Mouse (Mus musculus) right cerebral cortex, postnatal 36 days (tissue): ENCODE data around the gene Il34.

Experiments
- DNase-seq, 2 experiments: peaks; one replicate each; pipeline ENCODE4 v3.0.0; 2022; ENCODE audit warnings: low spot score in 2 of 2, mixed read lengths in 1 of 2

Il34 gene

GRCm38 (mm10) chr8:110779924-110780718 lies 25.6 kb downstream of the Il34 start:
- peak in 1 of 2 experiments; percentile 33 for DNase-seq

- no peak for DNase-seq
These were observed 29.4 kb downstream of the Il34 start for GRCm38 (mm10) chr8:110776335-110776734.

DNA sequence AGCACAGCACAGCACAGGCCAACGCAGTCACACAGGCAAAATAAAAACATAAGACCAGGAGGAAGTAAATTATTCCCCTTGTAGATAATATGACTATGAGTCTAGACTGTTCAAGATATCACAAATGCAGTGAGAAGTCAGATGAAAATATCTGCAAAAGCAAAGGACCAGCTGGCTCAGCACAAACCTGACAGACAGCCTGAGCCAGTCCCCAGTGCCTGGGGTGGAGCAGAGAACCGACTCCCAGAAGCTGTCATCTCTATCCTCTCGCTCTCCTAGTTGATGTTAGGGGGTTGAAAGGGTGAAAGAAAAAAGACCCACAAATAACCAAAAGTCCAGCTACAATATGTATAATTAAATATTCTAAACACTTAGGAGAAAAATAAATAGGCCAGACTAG lies 30.0 kb downstream of the Il34 start:
- DNase-seq: no peak

DNA sequence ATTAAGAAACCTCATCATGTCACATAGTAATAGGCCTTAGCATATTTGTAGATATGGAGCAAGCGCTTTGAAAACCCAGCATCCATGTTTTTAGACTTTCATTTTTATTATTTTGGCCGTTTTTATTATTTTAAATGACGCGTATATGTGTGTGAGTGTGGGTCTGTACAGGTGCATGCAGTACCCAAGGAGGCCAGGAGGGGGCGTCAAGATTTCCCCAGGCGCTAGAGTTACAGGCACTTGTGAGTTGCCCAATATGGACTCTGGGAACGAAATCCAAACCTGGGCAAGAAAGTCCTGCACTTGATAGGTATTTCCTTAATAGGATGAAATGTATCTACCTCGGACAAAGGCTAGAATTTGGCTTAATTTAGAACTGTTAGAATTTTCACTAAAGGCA lies 30.4 kb downstream of the Il34 start:
- no peak for DNase-seq

GRCm38 (mm10) chr8:110774725-110775124 lies 31.0 kb downstream of the Il34 start:
- no peak for DNase-seq

GRCm38 (mm10) chr8:110774047-110774446 lies 31.7 kb downstream of the Il34 start:
- no peak for DNase-seq

- peak; percentile 57 to 61 for DNase-seq
These were observed 33.3 kb downstream of the Il34 start for GRCm38 (mm10) chr8:110772452-110772851.

DNA sequence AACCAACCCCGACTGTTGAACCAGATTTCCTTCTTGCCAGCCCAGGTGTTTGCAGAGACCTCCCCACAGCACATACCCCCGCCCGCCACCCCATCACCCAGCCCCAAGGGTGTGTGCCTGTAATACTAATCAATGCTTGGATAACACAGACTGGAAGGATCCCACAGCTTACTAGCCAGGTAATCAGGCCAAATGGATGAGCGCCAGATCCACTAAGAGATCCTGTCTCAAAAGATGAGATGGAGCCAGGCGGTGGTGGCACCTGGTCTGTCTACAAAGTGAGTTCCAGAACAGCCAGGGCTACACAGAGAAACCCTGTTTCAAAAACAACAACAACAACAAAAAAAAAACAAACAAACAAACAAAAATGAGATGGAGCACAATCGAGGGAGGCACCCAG lies 38.5 kb downstream of the Il34 start:
- DNase-seq: no peak

DNA sequence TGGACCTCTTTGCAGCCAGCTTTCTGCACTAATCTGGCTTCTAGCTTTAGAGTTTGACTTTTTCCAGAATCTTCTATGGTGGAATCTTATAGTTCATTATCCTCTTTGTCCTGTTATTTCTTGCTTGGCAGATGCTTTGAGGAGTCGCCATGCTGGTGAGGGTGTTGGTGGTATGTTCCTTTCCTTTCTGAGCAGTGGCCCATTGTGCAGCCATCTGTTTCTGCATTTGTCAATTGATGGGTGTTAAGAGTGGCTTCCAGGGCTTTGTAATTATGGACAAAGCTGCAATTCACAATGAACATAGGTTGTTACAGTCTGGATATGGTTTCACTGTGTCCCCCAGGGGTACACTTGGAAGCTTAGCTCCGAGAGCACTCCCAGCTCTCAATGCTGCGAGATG lies 41.1 kb downstream of the Il34 start:
- no peak for DNase-seq

DNA sequence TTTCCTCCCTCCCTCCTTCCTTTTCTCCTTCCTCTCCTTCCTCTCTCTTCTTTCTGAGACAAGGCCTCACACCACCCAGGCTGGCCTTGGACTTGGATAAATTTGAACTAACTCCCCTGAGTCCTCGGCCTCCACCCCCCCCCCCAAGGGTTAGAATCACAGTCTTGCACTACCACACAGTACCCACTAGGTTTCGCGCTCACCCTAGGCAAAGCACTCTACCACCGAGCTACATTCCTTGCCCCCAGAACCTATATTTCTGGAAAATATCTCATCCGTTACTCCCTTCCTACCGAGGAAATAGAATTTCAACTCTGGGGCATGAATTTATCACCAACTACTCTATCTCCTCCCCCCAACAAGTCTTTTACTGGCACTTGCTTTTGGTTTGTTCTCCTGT lies 43.7 kb downstream of the Il34 start:
- DNase-seq: no peak

GRCm38 (mm10) chr8:110761185-110761584 lies 44.5 kb downstream of the Il34 start:
- no peak for DNase-seq

GRCm38 (mm10) chr8:110760280-110760940 lies 45.3 kb downstream of the Il34 start:
- no peak for DNase-seq

DNA sequence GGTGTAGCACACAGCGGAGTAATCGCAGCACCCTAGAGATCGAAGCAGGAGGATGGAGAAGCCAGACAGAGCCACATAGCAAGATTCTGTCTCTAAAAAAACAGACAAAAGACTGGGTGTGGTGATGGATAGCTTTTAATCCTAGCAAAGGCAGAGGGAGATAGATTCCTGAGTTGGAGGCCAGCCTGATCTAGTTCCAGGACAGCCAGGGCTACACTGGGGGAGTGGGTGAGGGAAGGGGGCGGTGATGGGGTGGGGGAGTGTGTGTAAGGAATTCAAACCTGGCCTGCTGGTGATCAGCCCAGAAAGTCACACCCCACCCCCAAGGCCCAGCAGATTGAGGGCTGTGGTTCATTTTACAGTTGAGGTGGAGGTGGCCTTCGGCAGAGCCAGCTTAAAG lies 49.5 kb downstream of the Il34 start:
- DNase-seq: no peak

GRCm38 (mm10) chr8:110755511-110756170 lies 50.1 kb downstream of the Il34 start:
- peak; percentile 62 to 74 for DNase-seq

GRCm38 (mm10) chr8:110754713-110755112 lies 51.0 kb downstream of the Il34 start:
- peak in 1 of 2 experiments; percentile 66 for DNase-seq

DNA sequence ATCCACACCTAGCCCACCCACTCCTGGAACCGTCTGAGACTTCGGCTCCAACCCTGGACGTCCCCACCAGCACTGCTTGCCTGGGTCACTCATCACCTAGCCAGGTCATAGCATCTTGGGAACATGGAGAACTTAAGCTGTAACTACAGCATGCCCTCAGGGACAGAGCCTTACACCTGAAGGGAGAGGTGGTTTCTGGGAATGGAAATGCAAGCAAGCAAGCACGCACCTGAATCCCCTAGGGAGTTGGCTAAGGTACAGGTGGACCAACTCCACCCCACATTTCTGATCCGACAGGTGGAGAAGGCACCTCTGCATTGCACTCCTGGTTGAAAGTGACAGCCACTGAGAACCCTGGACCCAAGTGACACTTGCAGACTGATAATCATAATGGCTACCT lies 54.2 kb downstream of the Il34 start:
- DNase-seq: no peak

- DNase-seq: no peak
These were observed 55.5 kb downstream of the Il34 start for GRCm38 (mm10) chr8:110750269-110750668.

GRCm38 (mm10) chr8:110749500-110750170 lies 56.1 kb downstream of the Il34 start:
- DNase-seq: no peak

- DNase-seq: no peak
These were observed 59.1 kb downstream of the Il34 start for GRCm38 (mm10) chr8:110746661-110747060.

GRCm38 (mm10) chr8:110745162-110745561 lies 60.6 kb downstream of the Il34 start:
- DNase-seq: no peak

DNA sequence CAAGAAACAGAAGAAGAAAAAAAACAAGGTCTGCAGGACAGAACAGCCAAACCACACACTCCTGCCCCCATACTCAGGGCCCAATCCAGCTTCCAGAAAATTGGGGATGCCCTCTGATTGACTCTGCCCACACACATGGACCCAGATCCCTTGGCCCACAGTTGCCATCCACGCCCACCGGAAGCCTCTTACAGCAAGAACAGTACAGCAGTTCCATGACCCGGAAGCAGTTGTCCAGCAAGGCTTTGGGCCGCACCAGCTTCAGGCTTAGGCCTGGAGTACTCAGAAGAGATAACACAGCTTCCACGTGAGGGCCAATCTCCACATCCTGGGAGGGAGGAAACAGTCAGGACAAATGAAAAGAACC lies 63.3 kb downstream of the Il34 start:
- DNase-seq: no peak

- DNase-seq: no peak
These were observed 63.8 kb downstream of the Il34 start for GRCm38 (mm10) chr8:110741816-110742451.
